Mouse (Mus musculus): ENCODE data around the gene Palm3. TPM values are rescaled to one million over a fixed set of nuclear protein-coding genes. Genes with fewer than 3 reads are reported as not detected.

Palm3 gene
- polyA plus RNA-seq (2015; fragmentation: Nextera tagmentation; extraction: Ambion mirVana): 0.96 and 1.3 TPM in 2 replicates

- H3K4me1 ChIP-seq (replicated peaks; ENCODE audit: control insufficient read depth, insufficient read depth): peaks cover 13% of the 10 kb centered on the region
- peak within 1 kb of the TSS; percentile 27 for H3K4me2 ChIP-seq (replicated peaks; ENCODE audit: low read depth)
- no peak for TF ChIP-seq EP300 (optimal IDR thresholded peaks at IDR 0.05)
- TF ChIP-seq CTCF (IDR thresholded peaks at IDR 0.05; ENCODE audit: low read depth): peak; percentile 37
- ATAC-seq (ENCODE audit: low FRiP score, low TSS enrichment) (peak; percentile 70), DNase-seq (ENCODE audit: low spot score) (peak; percentile 84)
- H3K4me3 ChIP-seq (ENCODE audit: low read depth, low read length): no peak within 1 kb of the TSS
- no peak within 1 kb of the TSS for H3K27ac ChIP-seq (replicated peaks)
- 13% methylated on average over 18 of the region's 18 CpGs for WGBS
- no peaks in the 10 kb centered on the region for H3K9me3 ChIP-seq (ENCODE audit: control insufficient read depth, low read length)
- peak within 1 kb of the TSS; percentile 18; the same call in 1 of the 2 replicates for H3K9ac ChIP-seq (ENCODE audit: low read length)
- no peaks in the 10 kb centered on the region for H3K36me3 ChIP-seq (ENCODE audit: control insufficient read depth, insufficient read depth, low read length)
- H3K27me3 ChIP-seq (ENCODE audit: control insufficient read depth, insufficient read depth, low read length): peaks cover 2% of the 10 kb centered on the region; the same call in 1 of the 2 replicates
Observed at GRCm38 (mm10) chr8:84021096-84021495, at the start of gene Palm3. Palm3 (plus strand) TSS chr8:84021471.

- DNase-seq (ENCODE audit: low spot score): no peak
- no peak for ATAC-seq (ENCODE audit: low FRiP score, low TSS enrichment)
- no peak for TF ChIP-seq CTCF (IDR thresholded peaks at IDR 0.05; ENCODE audit: low read depth)
- no peak for TF ChIP-seq EP300 (optimal IDR thresholded peaks at IDR 0.05)
- Histone ChIP-seq H3K27ac (replicated peaks) (no peak overlapping the region), H3K9me3 (ENCODE audit: control insufficient read depth, low read length) (no peaks in the 10 kb centered on the region), H3K27me3 (ENCODE audit: control insufficient read depth, insufficient read depth, low read length) (no peaks in the 10 kb centered on the region), H3K4me3 (ENCODE audit: low read depth, low read length) (peak overlapping the region; percentile 91), H3K4me1 (replicated peaks; ENCODE audit: control insufficient read depth, insufficient read depth) (0 out of 2 replicates have a peak, but pooled peaks cover 3% of the 10 kb centered on the region), H3K9ac (ENCODE audit: low read length) (no peak overlapping the region), H3K36me3 (ENCODE audit: control insufficient read depth, insufficient read depth, low read length) (no peaks in the 10 kb centered on the region; the same call in none of the 2 replicates), H3K4me2 (replicated peaks; ENCODE audit: low read depth) (peak overlapping the region; percentile 83)
- 79% methylated on average over 6 of the region's 6 CpGs for WGBS
Observed at GRCm38 (mm10) chr8:83971661-83972060, 49.6 kb upstream of the Palm3 start.

GRCm38 (mm10) chr8:83972150-83973120, 48.8 kb upstream of the Palm3 start, which contains the start of gene Prkaca:
Prkaca (plus strand) TSS chr8:83972993.
- Histone ChIP-seq H3K36me3 (ENCODE audit: control insufficient read depth, insufficient read depth, low read length) (no peaks in the 10 kb centered on the region; the same call in none of the 2 replicates), H3K27me3 (ENCODE audit: control insufficient read depth, insufficient read depth, low read length) (no peaks in the 10 kb centered on the region), H3K4me1 (replicated peaks; ENCODE audit: control insufficient read depth, insufficient read depth) (peaks cover 3% of the 10 kb centered on the region; the same call in 1 of the 2 replicates), H3K27ac (replicated peaks) (peak within 1 kb of the TSS; percentile 78), H3K9me3 (ENCODE audit: control insufficient read depth, low read length) (no peaks in the 10 kb centered on the region), H3K4me3 (ENCODE audit: low read depth, low read length) (peak within 1 kb of the TSS; percentile 91), H3K9ac (ENCODE audit: low read length) (peak within 1 kb of the TSS; percentile 89), H3K4me2 (replicated peaks; ENCODE audit: low read depth) (peak within 1 kb of the TSS; percentile 99)
- TF ChIP-seq EP300 (optimal IDR thresholded peaks at IDR 0.05): peak; percentile 22
- no peak for TF ChIP-seq CTCF (IDR thresholded peaks at IDR 0.05; ENCODE audit: low read depth)
- ATAC-seq (ENCODE audit: low FRiP score, low TSS enrichment) (peak; percentile 99), DNase-seq (ENCODE audit: low spot score) (peak; percentile 98)
- WGBS: under 1% methylated on average over 64 of the region's 94 CpGs

GRCm38 (mm10) chr8:83973161-83974031, 47.9 kb upstream of the Palm3 start:
- Histone ChIP-seq H3K4me2 (replicated peaks; ENCODE audit: low read depth) (peak overlapping the region; percentile 99), H3K4me3 (ENCODE audit: low read depth, low read length) (peak overlapping the region; percentile 91), H3K36me3 (ENCODE audit: control insufficient read depth, insufficient read depth, low read length) (no peaks in the 10 kb centered on the region; the same call in 1 of the 2 replicates), H3K9ac (ENCODE audit: low read length) (peak overlapping the region; percentile 89), H3K4me1 (replicated peaks; ENCODE audit: control insufficient read depth, insufficient read depth) (peaks cover 3% of the 10 kb centered on the region; the same call in 1 of the 2 replicates), H3K27ac (replicated peaks) (peak overlapping the region; percentile 78), H3K27me3 (ENCODE audit: control insufficient read depth, insufficient read depth, low read length) (no peaks in the 10 kb centered on the region), H3K9me3 (ENCODE audit: control insufficient read depth, low read length) (no peaks in the 10 kb centered on the region)
- no peak for TF ChIP-seq CTCF (IDR thresholded peaks at IDR 0.05; ENCODE audit: low read depth)
- no peak for TF ChIP-seq EP300 (optimal IDR thresholded peaks at IDR 0.05)
- no peak for DNase-seq (ENCODE audit: low spot score)
- ATAC-seq (ENCODE audit: low FRiP score, low TSS enrichment): no peak
- 3% methylated on average over 37 of the region's 37 CpGs for WGBS

- no peak for TF ChIP-seq CTCF (IDR thresholded peaks at IDR 0.05; ENCODE audit: low read depth)
- no peak for TF ChIP-seq EP300 (optimal IDR thresholded peaks at IDR 0.05)
- DNase-seq (ENCODE audit: low spot score) (no peak), ATAC-seq (ENCODE audit: low FRiP score, low TSS enrichment) (no peak)
- Histone ChIP-seq H3K9me3 (ENCODE audit: control insufficient read depth, low read length) (no peaks in the 10 kb centered on the region), H3K4me3 (ENCODE audit: low read depth, low read length) (no peak overlapping the region), H3K9ac (ENCODE audit: low read length) (no peak overlapping the region), H3K27ac (replicated peaks) (no peak overlapping the region), H3K4me1 (replicated peaks; ENCODE audit: control insufficient read depth, insufficient read depth) (peaks cover 3% of the 10 kb centered on the region; the same call in 1 of the 2 replicates), H3K36me3 (ENCODE audit: control insufficient read depth, insufficient read depth, low read length) (no peaks in the 10 kb centered on the region), H3K4me2 (replicated peaks; ENCODE audit: low read depth) (no peak overlapping the region), H3K27me3 (ENCODE audit: control insufficient read depth, insufficient read depth, low read length) (no peaks in the 10 kb centered on the region)
- 74% methylated on average over 4 of the region's 4 CpGs for WGBS
Observed at GRCm38 (mm10) chr8:83974521-83974920, 46.8 kb upstream of the Palm3 start.

Data from stomach, postnatal 0 days (tissue).